Mouse (Mus musculus): ENCODE measurements around the gene Ociad1. TPM values are rescaled to one million over a fixed set of nuclear protein-coding genes. Genes with fewer than 3 reads are reported as not detected.

Gene Ociad1
- polyA plus RNA-seq, 1 experiment from 2014 or later, result 196 TPM

GRCm38 (mm10) chr5:73295916-73296315, 3.3 kb downstream of the Ociad1 start:
- H3K36me3 ChIP-seq (ENCODE audit: control insufficient read depth, insufficient read depth, low read length), result peaks cover 43% of the 10 kb centered on the region
- no peak overlapping the region for H3K4me3 ChIP-seq (ENCODE audit: low read depth, low read length)
- H3K4me1 ChIP-seq (ENCODE audit: control insufficient read depth, insufficient read depth, low read length), result peaks cover 6% of the 10 kb centered on the region
- no peak for DNase-seq (ENCODE audit: low spot score)
- H3K27ac ChIP-seq (ENCODE audit: low read depth, low read length), result no peak overlapping the region
- H3K9ac ChIP-seq (ENCODE audit: low read length), result no peak overlapping the region
- no peak for ATAC-seq
- no peak overlapping the region for H3K4me2 ChIP-seq (ENCODE audit: low read length)
- H3K27me3 ChIP-seq (replicated peaks; ENCODE audit: control insufficient read depth, insufficient read depth, low read length), result no peaks in the 10 kb centered on the region
- H3K9me3 ChIP-seq (replicated peaks; ENCODE audit: control insufficient read depth, low read length), result no peaks in the 10 kb centered on the region
- 87% methylated on average over 4 of the region's 4 CpGs for WGBS

GRCm38 (mm10) chr5:73301601-73302307, 9.2 kb downstream of the Ociad1 start:
- no peaks in the 10 kb centered on the region for H3K27me3 ChIP-seq (replicated peaks; ENCODE audit: control insufficient read depth, insufficient read depth, low read length)
- H3K4me2 ChIP-seq (ENCODE audit: low read length), result no peak overlapping the region
- 90% methylated on average over 7 of the region's 7 CpGs for WGBS
- H3K27ac ChIP-seq (ENCODE audit: low read depth, low read length), result no peak overlapping the region
- no peak for DNase-seq (ENCODE audit: low spot score)
- peaks cover 72% of the 10 kb centered on the region for H3K36me3 ChIP-seq (ENCODE audit: control insufficient read depth, insufficient read depth, low read length)
- H3K4me3 ChIP-seq (ENCODE audit: low read depth, low read length), result no peak overlapping the region
- H3K4me1 ChIP-seq (ENCODE audit: control insufficient read depth, insufficient read depth, low read length), result no peaks in the 10 kb centered on the region
- no peak overlapping the region for H3K9ac ChIP-seq (ENCODE audit: low read length)
- ATAC-seq, result no peak
- H3K9me3 ChIP-seq (replicated peaks; ENCODE audit: control insufficient read depth, low read length), result no peaks in the 10 kb centered on the region

GRCm38 (mm10) chr5:73304507-73304906, 11.9 kb downstream of the Ociad1 start:
- Histone ChIP-seq H3K36me3 (ENCODE audit: control insufficient read depth, insufficient read depth, low read length) (peaks cover 82% of the 10 kb centered on the region), H3K27me3 (replicated peaks; ENCODE audit: control insufficient read depth, insufficient read depth, low read length) (no peaks in the 10 kb centered on the region), H3K4me2 (ENCODE audit: low read length) (no peak overlapping the region), H3K4me1 (ENCODE audit: control insufficient read depth, insufficient read depth, low read length) (no peaks in the 10 kb centered on the region), H3K27ac (ENCODE audit: low read depth, low read length) (no peak overlapping the region), H3K4me3 (ENCODE audit: low read depth, low read length) (no peak overlapping the region), H3K9ac (ENCODE audit: low read length) (no peak overlapping the region), H3K9me3 (replicated peaks; ENCODE audit: control insufficient read depth, low read length) (no peaks in the 10 kb centered on the region)
- WGBS, result 87% methylated on average over 12 of the region's 12 CpGs
- ATAC-seq, result no peak
- no peak for DNase-seq (ENCODE audit: low spot score)

- H3K4me3 ChIP-seq (ENCODE audit: low read depth, low read length), result no peak overlapping the region
- H3K36me3 ChIP-seq (ENCODE audit: control insufficient read depth, insufficient read depth, low read length), result peaks cover 81% of the 10 kb centered on the region
- no peak for DNase-seq (ENCODE audit: low spot score)
- no peak for ATAC-seq
- no peak overlapping the region for H3K4me2 ChIP-seq (ENCODE audit: low read length)
- H3K9me3 ChIP-seq (replicated peaks; ENCODE audit: control insufficient read depth, low read length), result no peaks in the 10 kb centered on the region
- H3K27ac ChIP-seq (ENCODE audit: low read depth, low read length), result no peak overlapping the region
- H3K9ac ChIP-seq (ENCODE audit: low read length), result no peak overlapping the region
- H3K27me3 ChIP-seq (replicated peaks; ENCODE audit: control insufficient read depth, insufficient read depth, low read length), result no peaks in the 10 kb centered on the region
- no peaks in the 10 kb centered on the region for H3K4me1 ChIP-seq (ENCODE audit: control insufficient read depth, insufficient read depth, low read length)
- 95% methylated on average over 6 of the region's 6 CpGs for WGBS
Observed at GRCm38 (mm10) chr5:73306486-73306885, 13.9 kb downstream of the Ociad1 start.

GRCm38 (mm10) chr5:73307297-73307696, 14.7 kb downstream of the Ociad1 start:
- no peak overlapping the region for H3K4me3 ChIP-seq (ENCODE audit: low read depth, low read length)
- no peak overlapping the region for H3K4me2 ChIP-seq (ENCODE audit: low read length)
- WGBS, result 97% methylated on average over 3 of the region's 3 CpGs
- ATAC-seq (no peak), DNase-seq (ENCODE audit: low spot score) (no peak)
- H3K9ac ChIP-seq (ENCODE audit: low read length), result no peak overlapping the region
- no peaks in the 10 kb centered on the region for H3K9me3 ChIP-seq (replicated peaks; ENCODE audit: control insufficient read depth, low read length)
- H3K4me1 ChIP-seq (ENCODE audit: control insufficient read depth, insufficient read depth, low read length), result no peaks in the 10 kb centered on the region
- H3K27me3 ChIP-seq (replicated peaks; ENCODE audit: control insufficient read depth, insufficient read depth, low read length), result no peaks in the 10 kb centered on the region
- H3K36me3 ChIP-seq (ENCODE audit: control insufficient read depth, insufficient read depth, low read length), result peaks cover 81% of the 10 kb centered on the region
- H3K27ac ChIP-seq (ENCODE audit: low read depth, low read length), result no peak overlapping the region

- no peak for ATAC-seq
- no peaks in the 10 kb centered on the region for H3K27me3 ChIP-seq (replicated peaks; ENCODE audit: control insufficient read depth, insufficient read depth, low read length)
- H3K36me3 ChIP-seq (ENCODE audit: control insufficient read depth, insufficient read depth, low read length), result peaks cover 89% of the 10 kb centered on the region
- no peak for DNase-seq (ENCODE audit: low spot score)
- WGBS, result 90% methylated on average over 4 of the region's 4 CpGs
- H3K9me3 ChIP-seq (replicated peaks; ENCODE audit: control insufficient read depth, low read length), result no peaks in the 10 kb centered on the region
- H3K27ac ChIP-seq (ENCODE audit: low read depth, low read length), result no peak overlapping the region
- H3K4me2 ChIP-seq (ENCODE audit: low read length), result no peak overlapping the region
- H3K4me3 ChIP-seq (ENCODE audit: low read depth, low read length), result no peak overlapping the region
- H3K4me1 ChIP-seq (ENCODE audit: control insufficient read depth, insufficient read depth, low read length), result no peaks in the 10 kb centered on the region
- H3K9ac ChIP-seq (ENCODE audit: low read length), result no peak overlapping the region
Observed at GRCm38 (mm10) chr5:73309496-73309895, 16.9 kb downstream of the Ociad1 start.

GRCm38 (mm10) chr5:73310401-73310800, 17.8 kb downstream of the Ociad1 start:
- H3K36me3 ChIP-seq (ENCODE audit: control insufficient read depth, insufficient read depth, low read length), result peaks cover 89% of the 10 kb centered on the region
- DNase-seq (ENCODE audit: low spot score), result no peak
- 93% methylated on average over 1 of the region's 1 CpGs for WGBS
- ATAC-seq, result no peak
- no peaks in the 10 kb centered on the region for H3K27me3 ChIP-seq (replicated peaks; ENCODE audit: control insufficient read depth, insufficient read depth, low read length)
- H3K9me3 ChIP-seq (replicated peaks; ENCODE audit: control insufficient read depth, low read length), result no peaks in the 10 kb centered on the region
- no peak overlapping the region for H3K9ac ChIP-seq (ENCODE audit: low read length)
- no peaks in the 10 kb centered on the region for H3K4me1 ChIP-seq (ENCODE audit: control insufficient read depth, insufficient read depth, low read length)
- no peak overlapping the region for H3K4me3 ChIP-seq (ENCODE audit: low read depth, low read length)
- no peak overlapping the region for H3K27ac ChIP-seq (ENCODE audit: low read depth, low read length)
- no peak overlapping the region for H3K4me2 ChIP-seq (ENCODE audit: low read length)

- DNase-seq (ENCODE audit: low spot score), result no peak
- no peak overlapping the region for H3K9ac ChIP-seq (ENCODE audit: low read length)
- no peak overlapping the region for H3K4me2 ChIP-seq (ENCODE audit: low read length)
- no peak for ATAC-seq
- H3K9me3 ChIP-seq (replicated peaks; ENCODE audit: control insufficient read depth, low read length), result no peaks in the 10 kb centered on the region
- H3K4me3 ChIP-seq (ENCODE audit: low read depth, low read length), result no peak overlapping the region
- H3K36me3 ChIP-seq (ENCODE audit: control insufficient read depth, insufficient read depth, low read length), result peaks cover 91% of the 10 kb centered on the region
- H3K27ac ChIP-seq (ENCODE audit: low read depth, low read length), result no peak overlapping the region
- no peaks in the 10 kb centered on the region for H3K4me1 ChIP-seq (ENCODE audit: control insufficient read depth, insufficient read depth, low read length)
- WGBS, result 91% methylated on average over 5 of the region's 5 CpGs
- no peaks in the 10 kb centered on the region for H3K27me3 ChIP-seq (replicated peaks; ENCODE audit: control insufficient read depth, insufficient read depth, low read length)
Observed at GRCm38 (mm10) chr5:73311458-73311857, 18.9 kb downstream of the Ociad1 start.

GRCm38 (mm10) chr5:73313591-73313990, 21.0 kb downstream of the Ociad1 start:
- no peak overlapping the region for H3K27ac ChIP-seq (ENCODE audit: low read depth, low read length)
- 93% methylated on average over 10 of the region's 10 CpGs for WGBS
- no peak overlapping the region for H3K4me3 ChIP-seq (ENCODE audit: low read depth, low read length)
- no peak for DNase-seq (ENCODE audit: low spot score)
- no peaks in the 10 kb centered on the region for H3K4me1 ChIP-seq (ENCODE audit: control insufficient read depth, insufficient read depth, low read length)
- H3K9me3 ChIP-seq (replicated peaks; ENCODE audit: control insufficient read depth, low read length), result no peaks in the 10 kb centered on the region
- H3K4me2 ChIP-seq (ENCODE audit: low read length), result no peak overlapping the region
- peaks cover 78% of the 10 kb centered on the region for H3K36me3 ChIP-seq (ENCODE audit: control insufficient read depth, insufficient read depth, low read length)
- no peak for ATAC-seq
- no peaks in the 10 kb centered on the region for H3K27me3 ChIP-seq (replicated peaks; ENCODE audit: control insufficient read depth, insufficient read depth, low read length)
- H3K9ac ChIP-seq (ENCODE audit: low read length), result no peak overlapping the region
